Comparison of ENCODE assay signal across 26 mouse cellular contexts in genomic region chr17:67208600-67208999, GRCm38 (mm10).
DNase-seq lines count a peak whose midpoint lies in the region; ATAC-seq and TF ChIP-seq lines count a peak whose summit lies in the region.
"Had no signal": no experiment of that assay in that cellular context is flagged by ENCODE, and none has a peak within 500 bp of the region (broad histone marks: within the 10 kb centered on the region; RNA-seq: fewer than 3 reads in every experiment).

No protein-coding gene starts in this region.

- ATAC-seq in embryonic facial prominence, embryonic 14.5 days (ENCODE audit: low read depth), result no peak
- ATAC-seq in stomach, embryonic 16.5 days (ENCODE audit: insufficient read depth, low FRiP score), result peak; percentile 26; the same call in 1 of the 2 replicates
- ATAC-seq in stomach, postnatal 0 days (ENCODE audit: low FRiP score, low TSS enrichment), result no peak
- ATAC-seq in hematopoietic stem cell, adult 5-6 weeks (replicated peaks in 1 of 2; ENCODE audit: insufficient read depth in 1 of 2, low FRiP score in 2 of 2, low TSS enrichment in 1 of 2, low read depth in 1 of 2, poor library complexity in 2 of 2, severe bottlenecking in 2 of 2), result peak; percentile 62 to 74
- ATAC-seq in lung, postnatal 0 days, result no peak
- ATAC-seq in midbrain, embryonic 14.5 days (ENCODE audit: low FRiP score, low TSS enrichment), result no peak
- ATAC-seq: forebrain, embryonic 16.5 days; hindbrain, postnatal 0 days; inflammation-experienced regulatory T-cells, adult 6 months; intestine, embryonic 16.5 days; Patski had no signal

- no peak overlapping the region for H3K9ac ChIP-seq in embryonic facial prominence, embryonic 14.5 days (ENCODE audit: low read depth, low read length)
- no peak overlapping the region for H3K9ac ChIP-seq in stomach, embryonic 16.5 days (ENCODE audit: low read length)
- no peak overlapping the region for H3K9ac ChIP-seq in stomach, postnatal 0 days (ENCODE audit: low read length)
- no peak overlapping the region for H3K9ac ChIP-seq in lung, postnatal 0 days (replicated peaks; ENCODE audit: low read depth)
- H3K9ac ChIP-seq in midbrain, embryonic 14.5 days (replicated peaks; ENCODE audit: low read length), result no peak overlapping the region
- H3K9ac ChIP-seq: embryonic facial prominence, embryonic 12.5 days; forebrain, embryonic 12.5 days; hindbrain, embryonic 14.5 days had no signal

- H3K4me2 ChIP-seq in embryonic facial prominence, embryonic 14.5 days (ENCODE audit: low read depth, low read length), result no peak overlapping the region
- no peak overlapping the region for H3K4me2 ChIP-seq in stomach, embryonic 16.5 days (ENCODE audit: low read depth, low read length)
- H3K4me2 ChIP-seq in stomach, postnatal 0 days (replicated peaks; ENCODE audit: low read depth), result no peak overlapping the region
- H3K4me2 ChIP-seq in lung, postnatal 0 days (replicated peaks; ENCODE audit: low read depth, low read length), result no peak overlapping the region
- no peak overlapping the region for H3K4me2 ChIP-seq in midbrain, embryonic 14.5 days (ENCODE audit: low read length)
- H3K4me2 ChIP-seq: embryonic facial prominence, embryonic 12.5 days; forebrain, embryonic 12.5 days; heart, embryonic 11.5 days; hindbrain, embryonic 14.5 days had no signal

- TF ChIP-seq POLR2A in small intestine, adult 2 months (IDR thresholded peaks at IDR 0.05; ENCODE audit: low read depth, low read length), result no peak

- H3K9me3 ChIP-seq in embryonic facial prominence, embryonic 14.5 days (ENCODE audit: control insufficient read depth, low read length), result no peaks in the 10 kb centered on the region
- no peaks in the 10 kb centered on the region for H3K9me3 ChIP-seq in embryonic facial prominence, embryonic 10.5 days
- no peaks in the 10 kb centered on the region for H3K9me3 ChIP-seq in stomach, embryonic 16.5 days (replicated peaks; ENCODE audit: control insufficient read depth, low read length)
- H3K9me3 ChIP-seq in stomach, postnatal 0 days (ENCODE audit: control insufficient read depth, low read length), result no peaks in the 10 kb centered on the region
- H3K9me3 ChIP-seq in lung, postnatal 0 days (ENCODE audit: low read length), result no peaks in the 10 kb centered on the region
- no peaks in the 10 kb centered on the region for H3K9me3 ChIP-seq in midbrain, embryonic 14.5 days (ENCODE audit: control insufficient read depth, low read length)
- H3K9me3 ChIP-seq: embryonic facial prominence, embryonic 12.5 days; forebrain, embryonic 12.5 days had no signal

- no peaks in the 10 kb centered on the region for H3K27me3 ChIP-seq in embryonic facial prominence, embryonic 14.5 days (replicated peaks; ENCODE audit: control insufficient read depth, insufficient read depth, low read length)
- H3K27me3 ChIP-seq in embryonic facial prominence, embryonic 10.5 days (replicated peaks; ENCODE audit: low read depth, poor library complexity, severe bottlenecking), result no peaks in the 10 kb centered on the region
- H3K27me3 ChIP-seq in stomach, embryonic 16.5 days (ENCODE audit: control insufficient read depth, insufficient read depth, low read length), result no peaks in the 10 kb centered on the region
- H3K27me3 ChIP-seq in stomach, postnatal 0 days (ENCODE audit: control insufficient read depth, insufficient read depth, low read length), result no peaks in the 10 kb centered on the region
- H3K27me3 ChIP-seq in small intestine, adult 2 months (ENCODE audit: control insufficient read depth, insufficient read depth, low read length), result no peaks in the 10 kb centered on the region
- no peaks in the 10 kb centered on the region for H3K27me3 ChIP-seq in lung, postnatal 0 days (replicated peaks; ENCODE audit: insufficient read depth, low read length)
- H3K27me3 ChIP-seq in midbrain, embryonic 14.5 days (ENCODE audit: control insufficient read depth, insufficient read depth, low read length), result no peaks in the 10 kb centered on the region
- H3K27me3 ChIP-seq: embryonic facial prominence, embryonic 12.5 days; forebrain, embryonic 12.5 days; Patski had no signal

- peaks cover 9% of the 10 kb centered on the region for H3K4me1 ChIP-seq in embryonic facial prominence, embryonic 14.5 days (ENCODE audit: control insufficient read depth, insufficient read depth, low read length)
- peaks cover 37% of the 10 kb centered on the region for H3K4me1 ChIP-seq in embryonic facial prominence, embryonic 10.5 days
- no peaks in the 10 kb centered on the region; the same call in 1 of the 2 replicates for H3K4me1 ChIP-seq in stomach, embryonic 16.5 days (ENCODE audit: control insufficient read depth, insufficient read depth, low read length)
- H3K4me1 ChIP-seq in stomach, postnatal 0 days (replicated peaks; ENCODE audit: control insufficient read depth, insufficient read depth), result no peaks in the 10 kb centered on the region
- H3K4me1 ChIP-seq in small intestine, adult 2 months (ENCODE audit: control insufficient read depth, insufficient read depth, insufficient read length, low read length), result no peaks in the 10 kb centered on the region
- H3K4me1 ChIP-seq in lung, postnatal 0 days (ENCODE audit: insufficient read depth, low read depth, low read length), result peaks cover 1% of the 10 kb centered on the region; the same call in 1 of the 2 replicates
- H3K4me1 ChIP-seq in midbrain, embryonic 14.5 days (ENCODE audit: control insufficient read depth, insufficient read depth, low read length), result no peaks in the 10 kb centered on the region

- no peak for TF ChIP-seq EP300 in stomach, postnatal 0 days (optimal IDR thresholded peaks at IDR 0.05)
- no peak for TF ChIP-seq EP300 in lung, postnatal 0 days (IDR thresholded peaks at IDR 0.05)

- TF ChIP-seq CTCF in stomach, postnatal 0 days (IDR thresholded peaks at IDR 0.05; ENCODE audit: low read depth), result no peak
- no peak for TF ChIP-seq CTCF in small intestine, adult 2 months (IDR thresholded peaks at IDR 0.05; ENCODE audit: extremely low read depth, insufficient read length, insufficient replicate concordance, low read depth, low read length)
- TF ChIP-seq CTCF in lung, postnatal 0 days (IDR thresholded peaks at IDR 0.05), result no peak

- DNase-seq in embryonic facial prominence, embryonic 14.5 days (ENCODE audit: low spot score), result peak; percentile 41
- DNase-seq in embryonic facial prominence, embryonic 10.5 days (ENCODE audit: low spot score), result no peak
- DNase-seq in stomach, postnatal 0 days (ENCODE audit: low spot score), result no peak
- DNase-seq in lung, postnatal 0 days (ENCODE audit: low spot score), result no peak
- DNase-seq in midbrain, embryonic 14.5 days, result no peak
- DNase-seq: adrenal gland, postnatal 10 days; cerebellum, adult 11-12 months; cerebellum, adult 8-10 months; cerebellum, postnatal 10 days; cerebellum, postnatal 36 days; gastrocnemius, postnatal 10 days; gastrocnemius, postnatal 36 days; heart, postnatal 36 days had no signal

- no peak overlapping the region for H3K4me3 ChIP-seq in embryonic facial prominence, embryonic 14.5 days (ENCODE audit: low read depth, low read length)
- H3K4me3 ChIP-seq in embryonic facial prominence, embryonic 10.5 days, result no peak overlapping the region
- no peak overlapping the region for H3K4me3 ChIP-seq in stomach, embryonic 16.5 days (replicated peaks; ENCODE audit: low read length)
- no peak overlapping the region for H3K4me3 ChIP-seq in stomach, postnatal 0 days (ENCODE audit: low read depth, low read length)
- H3K4me3 ChIP-seq in small intestine, adult 2 months (ENCODE audit: low read depth, low read length), result no peak overlapping the region
- no peak overlapping the region for H3K4me3 ChIP-seq in lung, postnatal 0 days (ENCODE audit: low read depth, low read length)
- H3K4me3 ChIP-seq in midbrain, embryonic 14.5 days (replicated peaks; ENCODE audit: low read depth, low read length), result no peak overlapping the region
- H3K4me3 ChIP-seq: embryonic facial prominence, embryonic 12.5 days; erythroblast, embryonic 14.5 days; forebrain, embryonic 12.5 days had no signal

- no peak overlapping the region for H3K27ac ChIP-seq in embryonic facial prominence, embryonic 14.5 days (replicated peaks; ENCODE audit: low read depth, low read length)
- no peak overlapping the region for H3K27ac ChIP-seq in embryonic facial prominence, embryonic 10.5 days (replicated peaks)
- peak overlapping the region; percentile 63 for H3K27ac ChIP-seq in stomach, embryonic 16.5 days (ENCODE audit: low read length)
- H3K27ac ChIP-seq in stomach, postnatal 0 days (replicated peaks), result no peak overlapping the region
- 0 out of 2 replicates have a peak overlapping the region, but pooled peaks have one; percentile 41 for H3K27ac ChIP-seq in small intestine, adult 2 months (ENCODE audit: insufficient read depth, low read depth, low read length)
- H3K27ac ChIP-seq in lung, postnatal 0 days (ENCODE audit: low read length), result no peak overlapping the region
- no peak overlapping the region for H3K27ac ChIP-seq in midbrain, embryonic 14.5 days (replicated peaks; ENCODE audit: low read depth, low read length)
- H3K27ac ChIP-seq: embryonic facial prominence, embryonic 12.5 days; forebrain, embryonic 12.5 days; hindbrain, embryonic 14.5 days; hindbrain, postnatal 0 days had no signal

- 62% methylated on average over 5 of the region's 5 CpGs for WGBS in embryonic facial prominence, embryonic 14.5 days
- WGBS in embryonic facial prominence, embryonic 10.5 days, result 88% methylated on average over 5 of the region's 5 CpGs
- 58% methylated on average over 5 of the region's 5 CpGs for WGBS in stomach, embryonic 16.5 days
- 40% methylated on average over 5 of the region's 5 CpGs for WGBS in stomach, postnatal 0 days
- WGBS in small intestine, adult 2 months, result 73% methylated on average over 5 of the region's 5 CpGs
- 71% methylated on average over 5 of the region's 5 CpGs for WGBS in lung, postnatal 0 days
- WGBS in midbrain, embryonic 14.5 days, result 93% methylated on average over 5 of the region's 5 CpGs

- H3K36me3 ChIP-seq in embryonic facial prominence, embryonic 14.5 days (ENCODE audit: control insufficient read depth, insufficient read depth, low read length), result no peaks in the 10 kb centered on the region
- no peaks in the 10 kb centered on the region for H3K36me3 ChIP-seq in embryonic facial prominence, embryonic 10.5 days (replicated peaks)
- no peaks in the 10 kb centered on the region for H3K36me3 ChIP-seq in stomach, embryonic 16.5 days (ENCODE audit: control insufficient read depth, insufficient read depth, low read length)
- no peaks in the 10 kb centered on the region for H3K36me3 ChIP-seq in stomach, postnatal 0 days (ENCODE audit: control insufficient read depth, insufficient read depth, low read length)
- H3K36me3 ChIP-seq in small intestine, adult 2 months (ENCODE audit: control insufficient read depth, insufficient read depth, low read length), result no peaks in the 10 kb centered on the region
- no peaks in the 10 kb centered on the region for H3K36me3 ChIP-seq in lung, postnatal 0 days (ENCODE audit: insufficient read depth, low read length)
- no peaks in the 10 kb centered on the region for H3K36me3 ChIP-seq in midbrain, embryonic 14.5 days (ENCODE audit: control insufficient read depth, insufficient read depth, low read length)
- H3K36me3 ChIP-seq: embryonic facial prominence, embryonic 12.5 days; forebrain, embryonic 12.5 days had no signal

Comparison
In these comparisons a context has a peak if more than half of its experiments do, and no peak if none do; other contexts are left out.
1. ATAC-seq: peak in stomach, embryonic 16.5 days (single experiment) and hematopoietic stem cell, adult 5-6 weeks (2 of 2); none in embryonic facial prominence, embryonic 14.5 days (single experiment), stomach, postnatal 0 days (single experiment), lung, postnatal 0 days (single experiment) and midbrain, embryonic 14.5 days (single experiment).
2. H3K27ac ChIP-seq: peak in stomach, embryonic 16.5 days (single experiment) and small intestine, adult 2 months (single experiment); none in embryonic facial prominence, embryonic 14.5 days (single experiment), embryonic facial prominence, embryonic 10.5 days (single experiment), stomach, postnatal 0 days (single experiment), lung, postnatal 0 days (single experiment) and midbrain, embryonic 14.5 days (single experiment).